Mouse (Mus musculus) thymus, postnatal 14 days (tissue): Measurements from ENCODE around the gene Rasgef1b.

Experiments used
- DNase-seq: peaks from one replicate; pipeline ENCODE4 v3.0.0; 2021

Gene Rasgef1b

GRCm38 (mm10) chr5:99350030-99350429 is 378.8 kb downstream of the Rasgef1b start:
- no peak for DNase-seq

- DNase-seq, result no peak
Measured at GRCm38 (mm10) chr5:99348257-99348849, 380.5 kb downstream of the Rasgef1b start.

- no peak for DNase-seq
Measured at GRCm38 (mm10) chr5:99342527-99342926, 386.3 kb downstream of the Rasgef1b start.

- DNase-seq, result no peak
Measured at GRCm38 (mm10) chr5:99340311-99340989, 388.4 kb downstream of the Rasgef1b start.

- no peak for DNase-seq
Measured at GRCm38 (mm10) chr5:99339790-99340189, 389.1 kb downstream of the Rasgef1b start.

- DNase-seq, result no peak
Measured at GRCm38 (mm10) chr5:99338826-99339225, 390.0 kb downstream of the Rasgef1b start.

GRCm38 (mm10) chr5:99336427-99336826 is 392.4 kb downstream of the Rasgef1b start:
- peak; percentile 28 for DNase-seq

- no peak for DNase-seq
Measured at GRCm38 (mm10) chr5:99334017-99334416, 394.8 kb downstream of the Rasgef1b start.

GRCm38 (mm10) chr5:99332021-99332420 is 396.8 kb downstream of the Rasgef1b start:
- DNase-seq, result no peak

GRCm38 (mm10) chr5:99329065-99329464 is 399.8 kb downstream of the Rasgef1b start:
- DNase-seq, result no peak

GRCm38 (mm10) chr5:99327019-99327418 is 401.8 kb downstream of the Rasgef1b start:
- no peak for DNase-seq

- no peak for DNase-seq
Measured at GRCm38 (mm10) chr5:99325301-99325700, 403.6 kb downstream of the Rasgef1b start.

GRCm38 (mm10) chr5:99320783-99321182 is 408.1 kb downstream of the Rasgef1b start:
- no peak for DNase-seq

GRCm38 (mm10) chr5:99297939-99298338 is 430.9 kb downstream of the Rasgef1b start:
- DNase-seq, result no peak

GRCm38 (mm10) chr5:99296348-99296747 is 432.5 kb downstream of the Rasgef1b start:
- DNase-seq, result no peak

GRCm38 (mm10) chr5:99292287-99292851 is 436.5 kb downstream of the Rasgef1b start:
- DNase-seq, result no peak

- DNase-seq, result no peak
Measured at GRCm38 (mm10) chr5:99291084-99291830, 437.6 kb downstream of the Rasgef1b start.

GRCm38 (mm10) chr5:99288262-99288661 is 440.6 kb downstream of the Rasgef1b start:
- no peak for DNase-seq

- DNase-seq, result no peak
Measured at GRCm38 (mm10) chr5:99287647-99288185, 441.1 kb downstream of the Rasgef1b start.

- DNase-seq, result no peak
Measured at GRCm38 (mm10) chr5:99286575-99286974, 442.3 kb downstream of the Rasgef1b start.

- DNase-seq, result no peak
Measured at GRCm38 (mm10) chr5:99286024-99286423, 442.8 kb downstream of the Rasgef1b start.

- DNase-seq, result no peak
Measured at GRCm38 (mm10) chr5:99284369-99284768, 444.5 kb downstream of the Rasgef1b start.

- DNase-seq, result no peak
Measured at GRCm38 (mm10) chr5:99283636-99284035, 445.2 kb downstream of the Rasgef1b start.
